Mouse (Mus musculus) kidney, embryonic 16.5 days (tissue): ENCODE measurements around the gene Rtn3. TPM values are rescaled to one million over a fixed set of nuclear protein-coding genes. Genes with fewer than 3 reads are reported as not detected.
"Not testable (repeated sequence)": the region's sequence is repeated elsewhere in the genome, so short reads cannot be mapped to it uniquely, and the experiment has no call there.

Experiments used
- ATAC-seq: fragments of 200-750 bp; cut with Nextera tagmentation; 2 replicates; pipeline ENCODE4 v1.8.0; 2017; ENCODE audit warnings: moderate TSS enrichment; ENCODE audit not compliant: low FRiP score, low TSS enrichment
- H3K27ac ChIP-seq: fragments of 300-500 bp; sonication (generic); 2 replicates; pipeline ENCODE4 v1.5.1; 2014; ENCODE audit warnings: low read length
- H3K27me3 ChIP-seq: fragments of 300-500 bp; sonication (generic); 2 replicates; pipeline ENCODE4 v1.6.1; 2014; ENCODE audit warnings: low read length, control low read depth, mixed read lengths; ENCODE audit not compliant: insufficient read depth
- H3K36me3 ChIP-seq: fragments of 300-500 bp; sonication (generic); 2 replicates; pipeline ENCODE4 v1.6.1; 2014; ENCODE audit warnings: low read length, control low read depth, mixed read lengths; ENCODE audit not compliant: insufficient read depth
- H3K4me1 ChIP-seq: fragments of 300-500 bp; sonication (generic); 2 replicates; pipeline ENCODE4 v1.6.1; 2014; ENCODE audit warnings: low read length, control low read depth, mixed read lengths; ENCODE audit not compliant: insufficient read depth
- H3K4me2 ChIP-seq: fragments of 300-500 bp; sonication (generic); replicated peaks from 2 replicates; pipeline ENCODE4 v1.6.1; 2014; ENCODE audit warnings: low read depth, low read length
- H3K4me3 ChIP-seq: fragments of 300-500 bp; sonication (generic); 2 replicates; pipeline ENCODE4 v1.5.1; 2014; ENCODE audit warnings: mild to moderate bottlenecking, low read length
- H3K9ac ChIP-seq: fragments of 300-500 bp; sonication (generic); replicated peaks from 2 replicates; pipeline ENCODE4 v1.6.1; 2014; ENCODE audit warnings: low read length
- H3K9me3 ChIP-seq: fragments of 300-500 bp; sonication (generic); 2 replicates; pipeline ENCODE4 v1.6.1; 2016; ENCODE audit warnings: low read length, control low read depth
- WGBS: fragments of 180-500 bp; shearing (Covaris S2); extraction: QIAGEN DNeasy Blood & Tissue Kit; methylation state at CpG from one replicate; pipeline ENCODE4 v1.1.7; 2014; 5-methylcytosine and 5-hydroxymethylcytosine counted together
- polyA plus RNA-seq: library from polyadenylated mRNA; unstranded; fragments of >200 nt; fragmentation: Nextera tagmentation; extraction: Ambion mirVana; gene quantifications from 2 replicates; pipeline ENCODE4 v1.2.1, GENCODE M21; 2015

Rtn3 gene
- polyA plus RNA-seq, 1 experiment from 2014 or later = 169 TPM

- H3K27ac ChIP-seq = no peak overlapping the region
- no peak overlapping the region for H3K4me2 ChIP-seq
- 52% methylated on average over 1 of the region's 1 CpGs for WGBS
- no peaks in the 10 kb centered on the region for H3K27me3 ChIP-seq
- H3K9ac ChIP-seq = no peak overlapping the region
- no peaks in the 10 kb centered on the region for H3K4me1 ChIP-seq
- H3K4me3 ChIP-seq = no peak overlapping the region
- H3K36me3 ChIP-seq = peaks cover 14% of the 10 kb centered on the region
- no peak for ATAC-seq
- H3K9me3 ChIP-seq = no peaks in the 10 kb centered on the region
Measured at GRCm38 (mm10) chr19:7506321-7506720, 23.2 kb upstream of the Rtn3 start.

- ATAC-seq = no peak
Measured at GRCm38 (mm10) chr19:7502432-7502831, 19.4 kb upstream of the Rtn3 start.

GRCm38 (mm10) chr19:7500701-7501100, 17.6 kb upstream of the Rtn3 start:
- H3K9ac ChIP-seq = no peak overlapping the region
- peaks cover 3% of the 10 kb centered on the region; the same call in 1 of the 2 replicates for H3K4me1 ChIP-seq
- H3K27me3 ChIP-seq = no peaks in the 10 kb centered on the region
- ATAC-seq = no peak
- H3K4me2 ChIP-seq = no peak overlapping the region
- H3K27ac ChIP-seq = no peak overlapping the region
- no peak overlapping the region for H3K4me3 ChIP-seq
- WGBS = 81% methylated on average over 1 of the region's 1 CpGs
- no peaks in the 10 kb centered on the region for H3K36me3 ChIP-seq
- H3K9me3 ChIP-seq = no peaks in the 10 kb centered on the region

More at GRCm38 (mm10) chr19:7502432-7502831, 19.4 kb upstream of the Rtn3 start:
- Histone ChIP-seq H3K27me3 (no peaks in the 10 kb centered on the region), H3K9ac (no peak overlapping the region), H3K27ac (no peak overlapping the region), H3K4me2 (no peak overlapping the region), H3K4me3 (no peak overlapping the region), H3K36me3 (no peaks in the 10 kb centered on the region), H3K4me1 (no peaks in the 10 kb centered on the region), H3K9me3 (no peaks in the 10 kb centered on the region)
- WGBS = 88% methylated on average over 2 of the region's 2 CpGs

GRCm38 (mm10) chr19:7498816-7499215, 15.7 kb upstream of the Rtn3 start:
- Histone ChIP-seq H3K4me1 (peaks cover 6% of the 10 kb centered on the region; the same call in 1 of the 2 replicates), H3K4me3 (no peak overlapping the region), H3K27ac (no peak overlapping the region), H3K9me3 (no peaks in the 10 kb centered on the region), H3K27me3 (no peaks in the 10 kb centered on the region), H3K36me3 (no peaks in the 10 kb centered on the region), H3K4me2 (no peak overlapping the region), H3K9ac (no peak overlapping the region)
- WGBS = 91% methylated on average over 2 of the region's 2 CpGs
- no peak for ATAC-seq

- not testable (repeated sequence) for H3K9me3 ChIP-seq, H3K27ac ChIP-seq, H3K4me1 ChIP-seq, ATAC-seq, H3K27me3 ChIP-seq, H3K9ac ChIP-seq, H3K36me3 ChIP-seq, H3K4me3 ChIP-seq
- peak overlapping the region; percentile 64 for H3K4me2 ChIP-seq
- 70% methylated on average over 1 of the region's 1 CpGs for WGBS
Measured at GRCm38 (mm10) chr19:7496070-7496469, 13.0 kb upstream of the Rtn3 start.

- Histone ChIP-seq H3K27me3 (no peaks in the 10 kb centered on the region), H3K27ac (peak overlapping the region; percentile 99; the same call in 1 of the 2 replicates), H3K4me2 (peak overlapping the region; percentile 64), H3K4me3 (peak overlapping the region; percentile 85), H3K9ac (peak overlapping the region; percentile 98), H3K4me1 (peaks cover 6% of the 10 kb centered on the region; the same call in 1 of the 2 replicates), H3K36me3 (no peaks in the 10 kb centered on the region), H3K9me3 (no peaks in the 10 kb centered on the region)
- WGBS = 38% methylated on average over 14 of the region's 14 CpGs
- ATAC-seq = no peak
Measured at GRCm38 (mm10) chr19:7495221-7496038, 12.3 kb upstream of the Rtn3 start.

GRCm38 (mm10) chr19:7494187-7495015, 11.3 kb upstream of the Rtn3 start:
- H3K4me3 ChIP-seq = peak overlapping the region; percentile 85
- H3K36me3 ChIP-seq = no peaks in the 10 kb centered on the region
- peak overlapping the region; percentile 98 for H3K9ac ChIP-seq
- H3K4me2 ChIP-seq = peak overlapping the region; percentile 64
- H3K27ac ChIP-seq = peak overlapping the region; percentile 99
- peak; percentile 98 for ATAC-seq
- peaks cover 6% of the 10 kb centered on the region; the same call in 1 of the 2 replicates for H3K4me1 ChIP-seq
- under 1% methylated on average over 82 of the region's 84 CpGs for WGBS
- H3K27me3 ChIP-seq = no peaks in the 10 kb centered on the region
- no peaks in the 10 kb centered on the region for H3K9me3 ChIP-seq

- peak within 1 kb of the TSS; percentile 99 for H3K27ac ChIP-seq
- peak within 1 kb of the TSS; percentile 98 for H3K9ac ChIP-seq
- no peaks in the 10 kb centered on the region for H3K9me3 ChIP-seq
- 31% methylated on average over 31 of the region's 31 CpGs for WGBS
- no peaks in the 10 kb centered on the region for H3K27me3 ChIP-seq
- H3K4me2 ChIP-seq = peak within 1 kb of the TSS; percentile 64
- no peak for ATAC-seq
- peak within 1 kb of the TSS; percentile 85 for H3K4me3 ChIP-seq
- peaks cover 6% of the 10 kb centered on the region; the same call in 1 of the 2 replicates for H3K4me1 ChIP-seq
- H3K36me3 ChIP-seq = no peaks in the 10 kb centered on the region
Measured at GRCm38 (mm10) chr19:7493352-7494186, 10.5 kb upstream of the Rtn3 start, which contains the start of gene Atl3. Gene Atl3, plus strand, starts transcription at chr19:7494040.

- no peaks in the 10 kb centered on the region for H3K27me3 ChIP-seq
- no peaks in the 10 kb centered on the region for H3K36me3 ChIP-seq
- H3K4me2 ChIP-seq = no peak overlapping the region
- ATAC-seq = no peak
- H3K4me1 ChIP-seq = peaks cover 6% of the 10 kb centered on the region; the same call in 1 of the 2 replicates
- H3K9ac ChIP-seq = no peak overlapping the region
- H3K4me3 ChIP-seq = no peak overlapping the region
- H3K9me3 ChIP-seq = no peaks in the 10 kb centered on the region
- WGBS = 96% methylated on average over 2 of the region's 2 CpGs
- no peak overlapping the region for H3K27ac ChIP-seq
Measured at GRCm38 (mm10) chr19:7492682-7493081, 9.6 kb upstream of the Rtn3 start.
